Mouse (Mus musculus) forebrain, embryonic 13.5 days (tissue): ENCODE data around the gene Gm20388. TPM values are rescaled to one million over a fixed set of nuclear protein-coding genes. Genes with fewer than 3 reads are reported as not detected.

Experiments used
- ATAC-seq: fragments of 200-750 bp; cut with Nextera tagmentation; 2 replicates; pipeline ENCODE4 v1.8.0; 2017
- H3K27ac ChIP-seq: fragments of 300-500 bp; sonication (generic); 2 replicates; pipeline ENCODE4 v1.5.1; 2015; ENCODE audit warnings: inconsistent platforms, mild to moderate bottlenecking, moderate library complexity
- H3K27me3 ChIP-seq: fragments of 300-500 bp; sonication (generic); 2 replicates; pipeline ENCODE4 v1.6.1; 2015; ENCODE audit warnings: mild to moderate bottlenecking, inconsistent platforms
- H3K36me3 ChIP-seq: fragments of 300-500 bp; sonication (generic); 2 replicates; pipeline ENCODE4 v1.6.1; 2015; ENCODE audit warnings: mild to moderate bottlenecking, inconsistent platforms; ENCODE audit not compliant: poor library complexity, severe bottlenecking
- H3K4me1 ChIP-seq: fragments of 300-500 bp; sonication (generic); 2 replicates; pipeline ENCODE4 v1.6.1; 2015; ENCODE audit warnings: inconsistent platforms
- H3K4me2 ChIP-seq: fragments of 300-500 bp; sonication (generic); 2 replicates; pipeline ENCODE4 v1.6.1; 2015; ENCODE audit warnings: inconsistent platforms, mild to moderate bottlenecking, moderate library complexity
- H3K4me3 ChIP-seq: fragments of 300-500 bp; sonication (generic); 2 replicates; pipeline ENCODE4 v1.5.1; 2015; ENCODE audit warnings: mild to moderate bottlenecking, inconsistent platforms
- H3K9ac ChIP-seq: fragments of 300-500 bp; sonication (generic); 2 replicates; pipeline ENCODE4 v1.6.1; 2015; ENCODE audit warnings: mild to moderate bottlenecking, inconsistent platforms
- H3K9me3 ChIP-seq: fragments of 300-500 bp; sonication (generic); replicated peaks from 2 replicates; pipeline ENCODE4 v1.6.1; 2016; ENCODE audit warnings: inconsistent platforms
- WGBS: fragments of 180-500 bp; shearing (Covaris S2); methylation state at CpG from one replicate; pipeline ENCODE4 v1.1.7; 2015; 5-methylcytosine and 5-hydroxymethylcytosine counted together
- polyA plus RNA-seq: library from polyadenylated mRNA; unstranded; fragments of >200 nt; fragmentation: Nextera tagmentation; extraction: Ambion mirVana; gene quantifications from 2 replicates; pipeline ENCODE4 v1.2.1, GENCODE M21; 2015

The Gm20388 gene
- polyA plus RNA-seq, 1 experiment from 2014 or later: 5.6 TPM

- H3K9me3 ChIP-seq: no peaks in the 10 kb centered on the region
- H3K36me3 ChIP-seq: peaks cover 12% of the 10 kb centered on the region
- ATAC-seq: peak; percentile 63
- H3K4me2 ChIP-seq: peak overlapping the region; percentile 49
- H3K9ac ChIP-seq: peak overlapping the region; percentile 58
- no peak overlapping the region for H3K4me3 ChIP-seq
- H3K27me3 ChIP-seq: no peaks in the 10 kb centered on the region
- H3K4me1 ChIP-seq: peaks cover 51% of the 10 kb centered on the region
- 8% methylated on average over 7 of the region's 7 CpGs for WGBS
- peak overlapping the region; percentile 97 for H3K27ac ChIP-seq
Measured at GRCm38 (mm10) chr8:121897871-121898381, 1987.3 kb downstream of the Gm20388 start.

- H3K27me3 ChIP-seq: no peaks in the 10 kb centered on the region
- peak overlapping the region; percentile 97 for H3K27ac ChIP-seq
- H3K9ac ChIP-seq: peak overlapping the region; percentile 58
- peaks cover 12% of the 10 kb centered on the region; the same call in 1 of the 2 replicates for H3K36me3 ChIP-seq
- peak overlapping the region; percentile 49 for H3K4me2 ChIP-seq
- no peak overlapping the region for H3K4me3 ChIP-seq
- WGBS: 2% methylated on average over 4 of the region's 4 CpGs
- no peaks in the 10 kb centered on the region for H3K9me3 ChIP-seq
- peaks cover 51% of the 10 kb centered on the region for H3K4me1 ChIP-seq
- peak; percentile 94 for ATAC-seq
Measured at GRCm38 (mm10) chr8:121898401-121898931, 1987.8 kb downstream of the Gm20388 start.

GRCm38 (mm10) chr8:121899180-121900044, 1988.8 kb downstream of the Gm20388 start:
- ATAC-seq: no peak
- Histone ChIP-seq H3K27ac (peak overlapping the region; percentile 97; the same call in 1 of the 2 replicates), H3K9ac (0 out of 2 replicates have a peak overlapping the region, but pooled peaks have one; percentile 58), H3K4me2 (peak overlapping the region; percentile 7; the same call in 1 of the 2 replicates), H3K36me3 (peaks cover 8% of the 10 kb centered on the region; the same call in 1 of the 2 replicates), H3K4me3 (no peak overlapping the region), H3K9me3 (no peaks in the 10 kb centered on the region), H3K27me3 (no peaks in the 10 kb centered on the region), H3K4me1 (peaks cover 60% of the 10 kb centered on the region)
- WGBS: 57% methylated on average over 18 of the region's 18 CpGs

- Histone ChIP-seq H3K36me3 (no peaks in the 10 kb centered on the region), H3K27me3 (no peaks in the 10 kb centered on the region), H3K4me1 (peaks cover 68% of the 10 kb centered on the region), H3K27ac (no peak overlapping the region; the same call in 1 of the 2 replicates), H3K4me3 (no peak overlapping the region), H3K4me2 (peak overlapping the region; percentile 18; the same call in 1 of the 2 replicates), H3K9ac (peak overlapping the region; percentile 43), H3K9me3 (no peaks in the 10 kb centered on the region)
- ATAC-seq: no peak
- WGBS: 64% methylated on average over 8 of the region's 8 CpGs
Measured at GRCm38 (mm10) chr8:121901498-121902236, 1991.0 kb downstream of the Gm20388 start.

- Histone ChIP-seq H3K9me3 (no peaks in the 10 kb centered on the region), H3K27me3 (peaks cover 4% of the 10 kb centered on the region; the same call in 1 of the 2 replicates), H3K36me3 (no peaks in the 10 kb centered on the region), H3K4me1 (peaks cover 53% of the 10 kb centered on the region), H3K27ac (no peak overlapping the region), H3K9ac (0 out of 2 replicates have a peak overlapping the region, but pooled peaks have one; percentile 16), H3K4me2 (peak overlapping the region; percentile 4; the same call in 1 of the 2 replicates), H3K4me3 (no peak overlapping the region)
- ATAC-seq: no peak
- WGBS: 69% methylated on average over 6 of the region's 6 CpGs
Measured at GRCm38 (mm10) chr8:121903977-121904376, 1993.3 kb downstream of the Gm20388 start.

- H3K9ac ChIP-seq: peak overlapping the region; percentile 80; the same call in 1 of the 2 replicates
- peak overlapping the region; percentile 95 for H3K4me2 ChIP-seq
- no peak overlapping the region for H3K27ac ChIP-seq
- H3K27me3 ChIP-seq: peaks cover 8% of the 10 kb centered on the region; the same call in 1 of the 2 replicates
- 86% methylated on average over 9 of the region's 9 CpGs for WGBS
- no peaks in the 10 kb centered on the region for H3K36me3 ChIP-seq
- no peak for ATAC-seq
- peaks cover 44% of the 10 kb centered on the region for H3K4me1 ChIP-seq
- peak overlapping the region; percentile 79; the same call in 1 of the 2 replicates for H3K4me3 ChIP-seq
- no peaks in the 10 kb centered on the region for H3K9me3 ChIP-seq
Measured at GRCm38 (mm10) chr8:121904999-121905398, 1994.4 kb downstream of the Gm20388 start.

GRCm38 (mm10) chr8:121905420-121905819, 1994.8 kb downstream of the Gm20388 start:
- Histone ChIP-seq H3K4me2 (peak overlapping the region; percentile 95), H3K4me1 (peaks cover 44% of the 10 kb centered on the region), H3K4me3 (peak overlapping the region; percentile 79), H3K9me3 (no peaks in the 10 kb centered on the region), H3K27ac (no peak overlapping the region), H3K27me3 (peaks cover 8% of the 10 kb centered on the region; the same call in 1 of the 2 replicates), H3K9ac (peak overlapping the region; percentile 80), H3K36me3 (no peaks in the 10 kb centered on the region)
- no peak for ATAC-seq
- 70% methylated on average over 1 of the region's 1 CpGs for WGBS

GRCm38 (mm10) chr8:121905864-121906263, 1995.2 kb downstream of the Gm20388 start:
- ATAC-seq: no peak
- peak overlapping the region; percentile 80 for H3K9ac ChIP-seq
- 39% methylated on average over 5 of the region's 5 CpGs for WGBS

GRCm38 (mm10) chr8:121906542-121907512, 1996.2 kb downstream of the Gm20388 start:
- peak; percentile 77 for ATAC-seq
- peaks cover 41% of the 10 kb centered on the region for H3K4me1 ChIP-seq
- H3K9ac ChIP-seq: peak overlapping the region; percentile 80
- H3K36me3 ChIP-seq: no peaks in the 10 kb centered on the region
- under 1% methylated on average over 64 of the region's 72 CpGs for WGBS
- no peak overlapping the region for H3K27ac ChIP-seq
- H3K9me3 ChIP-seq: no peaks in the 10 kb centered on the region
- peaks cover 8% of the 10 kb centered on the region; the same call in 1 of the 2 replicates for H3K27me3 ChIP-seq
- H3K4me2 ChIP-seq: peak overlapping the region; percentile 95
- H3K4me3 ChIP-seq: peak overlapping the region; percentile 79

More at GRCm38 (mm10) chr8:121905864-121906263, 1995.2 kb downstream of the Gm20388 start:
- Histone ChIP-seq H3K4me3 (peak overlapping the region; percentile 79), H3K9me3 (no peaks in the 10 kb centered on the region), H3K27me3 (peaks cover 8% of the 10 kb centered on the region; the same call in 1 of the 2 replicates), H3K36me3 (no peaks in the 10 kb centered on the region), H3K4me2 (peak overlapping the region; percentile 95), H3K4me1 (peaks cover 44% of the 10 kb centered on the region), H3K27ac (no peak overlapping the region)

- ATAC-seq: peak; percentile 93
- H3K27ac ChIP-seq: no peak within 1 kb of the TSS
Measured at GRCm38 (mm10) chr8:121907587-121908248, 1997.1 kb downstream of the Gm20388 start, which contains the start of gene Slc7a5. TSS of gene Slc7a5 (minus strand) at chr8:121907694.

More at GRCm38 (mm10) chr8:121907587-121908248, 1997.1 kb downstream of the Gm20388 start, which contains the start of gene Slc7a5:
- H3K9me3 ChIP-seq: no peaks in the 10 kb centered on the region
- peak within 1 kb of the TSS; percentile 79 for H3K4me3 ChIP-seq
- WGBS: under 1% methylated on average over 60 of the region's 61 CpGs
- H3K4me2 ChIP-seq: peak within 1 kb of the TSS; percentile 95
- H3K4me1 ChIP-seq: peaks cover 34% of the 10 kb centered on the region
- H3K27me3 ChIP-seq: peaks cover 8% of the 10 kb centered on the region; the same call in 1 of the 2 replicates
- H3K9ac ChIP-seq: peak within 1 kb of the TSS; percentile 80
- no peaks in the 10 kb centered on the region for H3K36me3 ChIP-seq
